Mouse (Mus musculus): ENCODE data around the gene Mgat4a. TPM values are rescaled to one million over a fixed set of nuclear protein-coding genes. Genes with fewer than 3 reads are reported as not detected.

Gene Mgat4a
- polyA plus RNA-seq, 1 experiment: 16.8 TPM

DNA sequence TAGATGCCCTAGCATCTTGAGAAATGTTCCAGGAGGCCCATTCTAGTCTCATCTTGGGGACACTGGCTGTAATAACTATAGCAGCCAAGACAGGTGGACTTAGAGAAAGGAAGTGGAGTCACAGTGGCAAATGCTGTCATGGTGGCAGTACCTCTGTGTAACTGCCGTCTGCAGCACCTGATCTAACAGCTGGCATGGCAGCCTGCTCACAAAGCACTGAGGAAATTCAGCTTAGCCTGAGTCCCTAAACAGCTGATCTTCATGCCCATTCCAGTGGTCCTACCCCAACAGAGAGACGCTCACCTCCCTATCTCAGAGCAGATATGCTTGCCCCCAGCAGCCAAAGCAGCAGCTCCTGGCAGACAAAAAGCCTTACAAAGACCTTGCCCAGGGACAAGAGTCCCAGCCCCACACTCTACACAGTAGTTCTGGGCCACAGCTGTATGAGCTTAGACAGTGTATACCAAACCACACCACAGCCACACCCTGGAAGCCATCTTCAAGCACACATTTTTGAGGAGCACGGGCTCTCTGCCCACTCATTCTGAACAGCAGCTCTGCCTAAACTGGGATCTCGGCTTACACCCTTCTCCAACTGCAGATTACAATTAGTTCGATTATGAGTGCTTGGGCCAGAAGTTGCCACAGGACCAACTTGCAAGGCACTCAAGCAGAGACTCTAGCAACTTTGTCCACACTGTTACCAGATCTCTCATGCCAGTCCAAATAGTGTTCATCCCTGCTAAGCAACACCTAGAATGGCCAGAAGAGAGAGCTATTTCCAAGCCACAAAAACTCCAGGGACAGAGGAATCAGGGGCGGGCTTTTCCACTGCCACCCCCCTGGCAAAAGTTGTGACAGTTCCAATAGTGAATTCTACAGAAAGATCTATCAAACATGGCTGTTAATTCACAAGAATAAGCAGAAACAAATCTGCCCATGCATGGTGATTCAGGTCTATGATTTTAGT is 69.4 kb downstream of the Mgat4a start:
- no peaks in the 10 kb centered on the region for H3K4me1 ChIP-seq (ENCODE audit: control insufficient read depth, insufficient read depth, low read length)
- 76% methylated on average over 6 of the region's 6 CpGs for WGBS
- TF ChIP-seq POLR2A (IDR thresholded peaks at IDR 0.05; ENCODE audit: borderline replicate concordance, insufficient read depth, low read length) (no peak), CTCF (IDR thresholded peaks at IDR 0.05; ENCODE audit: borderline replicate concordance, insufficient read depth, low read depth, low read length) (peak; percentile 22; the same call in 1 of the 2 replicates)
- DNase-seq: no peak
- no peak overlapping the region for H3K4me3 ChIP-seq (replicated peaks; ENCODE audit: insufficient read depth, low read depth, low read length)
- no peak overlapping the region for H3K27ac ChIP-seq (ENCODE audit: insufficient read depth, low read length)
- H3K27me3 ChIP-seq (ENCODE audit: control insufficient read depth, insufficient read depth, low read length): no peaks in the 10 kb centered on the region

DNA sequence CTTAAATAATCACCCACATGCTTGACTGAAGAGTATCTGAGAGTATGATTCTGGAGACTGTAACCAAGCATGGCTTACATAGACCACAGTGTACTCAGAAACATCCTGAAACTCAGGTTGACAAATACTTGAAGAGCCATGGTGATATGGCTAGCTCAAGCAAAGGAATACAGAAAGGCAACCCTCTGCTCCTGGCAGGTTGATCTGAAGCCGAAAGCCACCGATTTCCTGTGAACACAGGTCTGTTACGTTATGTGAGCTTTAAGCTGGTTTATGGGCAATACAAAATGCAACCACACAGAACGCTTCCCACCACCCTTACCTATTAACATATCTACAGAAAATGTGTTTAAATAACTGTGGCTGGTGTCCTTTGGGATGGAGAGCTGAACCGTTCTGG is 71.8 kb downstream of the Mgat4a start:
- DNase-seq: no peak
- TF ChIP-seq CTCF (IDR thresholded peaks at IDR 0.05; ENCODE audit: borderline replicate concordance, insufficient read depth, low read depth, low read length) (no peak), POLR2A (IDR thresholded peaks at IDR 0.05; ENCODE audit: borderline replicate concordance, insufficient read depth, low read length) (no peak)
- Histone ChIP-seq H3K4me3 (replicated peaks; ENCODE audit: insufficient read depth, low read depth, low read length) (no peak overlapping the region), H3K27me3 (ENCODE audit: control insufficient read depth, insufficient read depth, low read length) (no peaks in the 10 kb centered on the region), H3K4me1 (ENCODE audit: control insufficient read depth, insufficient read depth, low read length) (no peaks in the 10 kb centered on the region), H3K27ac (ENCODE audit: insufficient read depth, low read length) (no peak overlapping the region)
- WGBS: 96% methylated on average over 5 of the region's 5 CpGs

DNA sequence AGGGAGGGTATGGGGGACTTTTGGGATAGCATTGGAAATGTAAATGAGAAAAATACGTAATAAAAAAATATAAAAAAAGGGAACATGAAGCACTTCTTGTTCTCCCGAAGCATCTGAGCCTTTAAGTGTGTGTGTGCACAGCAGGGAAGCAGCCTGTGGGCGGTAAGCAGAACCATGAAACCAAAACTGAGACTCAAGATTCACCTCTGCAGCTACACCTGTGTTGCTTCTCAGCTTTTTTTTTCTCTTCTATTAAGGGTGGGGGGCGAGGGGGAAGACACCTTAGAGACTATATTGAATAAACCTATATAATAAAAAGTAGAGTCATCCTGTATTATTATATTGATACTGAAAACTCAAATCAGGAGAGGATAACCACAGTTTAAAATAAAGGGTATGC is 73.0 kb downstream of the Mgat4a start:
- DNase-seq: no peak
- Histone ChIP-seq H3K27me3 (ENCODE audit: control insufficient read depth, insufficient read depth, low read length) (no peaks in the 10 kb centered on the region), H3K4me1 (ENCODE audit: control insufficient read depth, insufficient read depth, low read length) (no peaks in the 10 kb centered on the region), H3K4me3 (replicated peaks; ENCODE audit: insufficient read depth, low read depth, low read length) (no peak overlapping the region), H3K27ac (ENCODE audit: insufficient read depth, low read length) (no peak overlapping the region)
- 92% methylated on average over 4 of the region's 4 CpGs for WGBS
- TF ChIP-seq POLR2A (IDR thresholded peaks at IDR 0.05; ENCODE audit: borderline replicate concordance, insufficient read depth, low read length) (no peak), CTCF (IDR thresholded peaks at IDR 0.05; ENCODE audit: borderline replicate concordance, insufficient read depth, low read depth, low read length) (no peak)

GRCm38 (mm10) chr1:37466322-37466995 is 74.4 kb downstream of the Mgat4a start:
- no peaks in the 10 kb centered on the region for H3K4me1 ChIP-seq (ENCODE audit: control insufficient read depth, insufficient read depth, low read length)

GRCm38 (mm10) chr1:37464878-37465452 is 75.9 kb downstream of the Mgat4a start:
- DNase-seq: no peak
- Histone ChIP-seq H3K4me3 (replicated peaks; ENCODE audit: insufficient read depth, low read depth, low read length) (no peak overlapping the region), H3K27ac (ENCODE audit: insufficient read depth, low read length) (no peak overlapping the region), H3K27me3 (ENCODE audit: control insufficient read depth, insufficient read depth, low read length) (no peaks in the 10 kb centered on the region), H3K4me1 (ENCODE audit: control insufficient read depth, insufficient read depth, low read length) (no peaks in the 10 kb centered on the region)
- 88% methylated on average over 10 of the region's 10 CpGs for WGBS
- TF ChIP-seq POLR2A (IDR thresholded peaks at IDR 0.05; ENCODE audit: borderline replicate concordance, insufficient read depth, low read length): no peak
- no peak for TF ChIP-seq CTCF (IDR thresholded peaks at IDR 0.05; ENCODE audit: borderline replicate concordance, insufficient read depth, low read depth, low read length)

More at GRCm38 (mm10) chr1:37466322-37466995, 74.4 kb downstream of the Mgat4a start:
- H3K27me3 ChIP-seq (ENCODE audit: control insufficient read depth, insufficient read depth, low read length): no peaks in the 10 kb centered on the region
- TF ChIP-seq CTCF (IDR thresholded peaks at IDR 0.05; ENCODE audit: borderline replicate concordance, insufficient read depth, low read depth, low read length) (no peak), POLR2A (IDR thresholded peaks at IDR 0.05; ENCODE audit: borderline replicate concordance, insufficient read depth, low read length) (no peak)
- H3K4me3 ChIP-seq (replicated peaks; ENCODE audit: insufficient read depth, low read depth, low read length): no peak overlapping the region
- no peak overlapping the region for H3K27ac ChIP-seq (ENCODE audit: insufficient read depth, low read length)
- 89% methylated on average over 3 of the region's 3 CpGs for WGBS
- DNase-seq: no peak

GRCm38 (mm10) chr1:37457546-37457945 is 83.3 kb downstream of the Mgat4a start:
- Histone ChIP-seq H3K27me3 (ENCODE audit: control insufficient read depth, insufficient read depth, low read length) (no peaks in the 10 kb centered on the region), H3K4me1 (ENCODE audit: control insufficient read depth, insufficient read depth, low read length) (no peaks in the 10 kb centered on the region), H3K27ac (ENCODE audit: insufficient read depth, low read length) (no peak overlapping the region), H3K4me3 (replicated peaks; ENCODE audit: insufficient read depth, low read depth, low read length) (no peak overlapping the region)
- TF ChIP-seq CTCF (IDR thresholded peaks at IDR 0.05; ENCODE audit: borderline replicate concordance, insufficient read depth, low read depth, low read length) (no peak), POLR2A (IDR thresholded peaks at IDR 0.05; ENCODE audit: borderline replicate concordance, insufficient read depth, low read length) (no peak)
- DNase-seq: no peak
- 94% methylated on average over 7 of the region's 7 CpGs for WGBS

GRCm38 (mm10) chr1:37451270-37451669 is 89.5 kb downstream of the Mgat4a start:
- no peak for TF ChIP-seq POLR2A (IDR thresholded peaks at IDR 0.05; ENCODE audit: borderline replicate concordance, insufficient read depth, low read length)
- 87% methylated on average over 8 of the region's 8 CpGs for WGBS
- Histone ChIP-seq H3K27me3 (ENCODE audit: control insufficient read depth, insufficient read depth, low read length) (no peaks in the 10 kb centered on the region), H3K4me1 (ENCODE audit: control insufficient read depth, insufficient read depth, low read length) (no peaks in the 10 kb centered on the region), H3K27ac (ENCODE audit: insufficient read depth, low read length) (no peak overlapping the region), H3K4me3 (replicated peaks; ENCODE audit: insufficient read depth, low read depth, low read length) (no peak overlapping the region)
- DNase-seq: no peak

Measured in cerebellum, adult 2 months (tissue).